Mouse (Mus musculus) bone marrow, adult 2 months (tissue): ENCODE measurements around the gene Micu1.

Experiments
- CTCF ChIP-seq: fragments of 200-500 bp; IDR thresholded peaks from 2 replicates; pipeline ENCODE4 v1.5.1; 2011; ENCODE audit warnings: low read length, control low read depth; ENCODE audit not compliant: control insufficient read depth, insufficient read depth
- POLR2A ChIP-seq: fragments of 200-500 bp; IDR thresholded peaks from 2 replicates; pipeline ENCODE4 v1.6.1; 2011; ENCODE audit warnings: low read depth, mild to moderate bottlenecking, control low read depth, low read length, borderline replicate concordance; ENCODE audit not compliant: control insufficient read depth

- no peak for TF ChIP-seq CTCF
- no peak for TF ChIP-seq POLR2A
These were observed 194.6 kb downstream of the Micu1 start for GRCm38 (mm10) chr10:59896911-59897331.
